Mouse (Mus musculus) neural tube, embryonic 11.5 days (tissue): ENCODE results near the gene Lpgat1. TPM values are rescaled to one million over a fixed set of nuclear protein-coding genes. Genes with fewer than 3 reads are reported as not detected.

Experiments used
- ATAC-seq: fragments of 200-750 bp; cut with Nextera tagmentation; 2 replicates; pipeline ENCODE4 v1.8.0; 2017; ENCODE audit warnings: moderate number of reproducible peaks, mild to moderate bottlenecking, moderate TSS enrichment, moderate library complexity; ENCODE audit not compliant: insufficient read depth, low FRiP score, low TSS enrichment
- DNase-seq: peaks from one replicate; pipeline ENCODE4 v3.0.0-alpha.2; 2015; ENCODE audit warnings: low spot score
- H3K27ac ChIP-seq: fragments of 300-500 bp; sonication (generic); 2 replicates; pipeline ENCODE4 v1.5.1; 2014; ENCODE audit warnings: low read depth, mild to moderate bottlenecking, low read length
- H3K27me3 ChIP-seq: fragments of 300-500 bp; sonication (generic); 2 replicates; pipeline ENCODE4 v1.6.1; 2014; ENCODE audit warnings: mild to moderate bottlenecking, low read length, mixed read lengths; ENCODE audit not compliant: control insufficient read depth, insufficient read depth
- H3K36me3 ChIP-seq: fragments of 300-500 bp; sonication (generic); 2 replicates; pipeline ENCODE4 v1.6.1; 2014; ENCODE audit warnings: mild to moderate bottlenecking, low read length, moderate library complexity, mixed read lengths; ENCODE audit not compliant: control insufficient read depth, insufficient read depth
- H3K4me1 ChIP-seq: fragments of 300-500 bp; sonication (generic); 2 replicates; pipeline ENCODE4 v1.6.1; 2014; ENCODE audit warnings: low read length, mixed read lengths; ENCODE audit not compliant: control insufficient read depth, insufficient read depth
- H3K4me2 ChIP-seq: fragments of 300-500 bp; sonication (generic); 2 replicates; pipeline ENCODE4 v1.6.1; 2014; ENCODE audit warnings: low read depth, mild to moderate bottlenecking, moderate library complexity
- H3K4me3 ChIP-seq: fragments of 300-500 bp; sonication (generic); 2 replicates; pipeline ENCODE4 v1.5.1; 2014; ENCODE audit warnings: low read depth, low read length
- H3K9ac ChIP-seq: fragments of 300-500 bp; sonication (generic); 2 replicates; pipeline ENCODE4 v1.6.1; 2014; ENCODE audit warnings: mild to moderate bottlenecking, low read length
- H3K9me3 ChIP-seq: fragments of 300-500 bp; sonication (generic); 2 replicates; pipeline ENCODE4 v1.6.1; 2016; ENCODE audit warnings: low read length; ENCODE audit not compliant: control insufficient read depth
- WGBS: fragments of 180-500 bp; shearing (Covaris S2); extraction: QIAGEN DNeasy Blood & Tissue Kit; methylation state at CpG from one replicate; pipeline ENCODE4 v1.1.7; 2014; 5-methylcytosine and 5-hydroxymethylcytosine counted together
- polyA plus RNA-seq: library from polyadenylated mRNA; unstranded; fragments of >200 nt; fragmentation: Nextera tagmentation; extraction: Ambion mirVana; gene quantifications from 2 replicates; pipeline ENCODE4 v1.2.1, GENCODE M21; 2014

Gene Lpgat1
- polyA plus RNA-seq, 1 experiment from 2014 or later = 40.0 TPM

DNA sequence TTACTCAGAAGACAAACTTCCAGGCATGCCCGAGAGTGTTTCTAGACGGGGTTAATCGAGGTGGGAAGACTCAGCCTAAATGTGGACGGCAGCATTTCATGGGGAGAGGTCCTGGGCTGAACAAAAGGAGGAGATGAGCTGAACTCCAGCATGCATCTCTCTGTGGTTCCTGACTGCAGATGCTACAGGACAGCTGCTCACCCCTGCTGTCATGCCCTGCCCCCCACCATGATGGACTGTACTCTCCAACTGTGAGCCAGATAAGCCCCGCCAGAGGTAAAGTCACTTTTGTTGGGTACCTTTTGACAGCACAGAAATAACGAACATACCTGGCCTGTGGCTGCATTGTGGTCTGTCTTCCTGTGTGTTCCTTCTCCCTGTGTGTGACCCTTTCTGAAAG is 88.2 kb downstream of the Lpgat1 start:
- Histone ChIP-seq H3K4me2 (no peak overlapping the region), H3K9ac (no peak overlapping the region), H3K4me3 (no peak overlapping the region), H3K27ac (no peak overlapping the region), H3K9me3 (no peaks in the 10 kb centered on the region), H3K36me3 (no peaks in the 10 kb centered on the region), H3K4me1 (no peaks in the 10 kb centered on the region), H3K27me3 (no peaks in the 10 kb centered on the region)
- DNase-seq (no peak), ATAC-seq (no peak)
- 78% methylated on average over 6 of the region's 6 CpGs for WGBS

DNA sequence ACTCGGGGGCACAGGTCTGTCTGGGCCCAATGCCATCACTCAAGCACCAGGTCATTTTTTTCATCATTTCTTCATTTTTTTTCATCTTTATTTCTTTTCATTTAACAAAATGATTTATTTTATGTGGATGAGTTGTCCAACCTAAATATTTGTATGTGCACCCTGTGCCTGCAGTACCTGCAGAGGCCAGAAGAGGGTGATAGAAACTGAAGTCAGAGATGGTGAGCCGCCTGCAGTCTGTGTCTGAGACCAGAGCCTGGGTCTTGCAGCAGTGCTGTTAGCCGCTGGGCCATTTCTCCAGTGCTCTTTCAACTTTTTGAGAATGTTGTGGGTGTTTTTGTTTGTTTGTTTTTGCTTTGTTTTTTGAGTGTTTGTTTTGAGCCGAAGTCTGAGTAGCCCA is 89.1 kb downstream of the Lpgat1 start:
- no peak overlapping the region for H3K27ac ChIP-seq
- H3K36me3 ChIP-seq = no peaks in the 10 kb centered on the region
- H3K4me2 ChIP-seq = no peak overlapping the region
- no peak overlapping the region for H3K9ac ChIP-seq
- H3K9me3 ChIP-seq = no peaks in the 10 kb centered on the region
- no peaks in the 10 kb centered on the region for H3K4me1 ChIP-seq
- H3K27me3 ChIP-seq = no peaks in the 10 kb centered on the region
- 97% methylated on average over 4 of the region's 4 CpGs for WGBS
- no peak overlapping the region for H3K4me3 ChIP-seq
- ATAC-seq = no peak
- no peak for DNase-seq

GRCm38 (mm10) chr1:191807979-191808378 is 90.3 kb downstream of the Lpgat1 start:
- Histone ChIP-seq H3K4me1 (no peaks in the 10 kb centered on the region), H3K36me3 (no peaks in the 10 kb centered on the region), H3K27me3 (no peaks in the 10 kb centered on the region), H3K4me3 (no peak overlapping the region), H3K27ac (no peak overlapping the region), H3K9me3 (no peaks in the 10 kb centered on the region), H3K9ac (no peak overlapping the region), H3K4me2 (no peak overlapping the region)
- 91% methylated on average over 7 of the region's 7 CpGs for WGBS
- DNase-seq (no peak), ATAC-seq (no peak)

GRCm38 (mm10) chr1:191808688-191809223 is 91.1 kb downstream of the Lpgat1 start:
- DNase-seq = no peak
- no peaks in the 10 kb centered on the region for H3K4me1 ChIP-seq
- WGBS = 91% methylated on average over 12 of the region's 12 CpGs
- H3K4me3 ChIP-seq = no peak overlapping the region
- H3K36me3 ChIP-seq = no peaks in the 10 kb centered on the region
- H3K9ac ChIP-seq = no peak overlapping the region
- ATAC-seq = no peak
- H3K27ac ChIP-seq = no peak overlapping the region
- H3K4me2 ChIP-seq = no peak overlapping the region
- H3K9me3 ChIP-seq = no peaks in the 10 kb centered on the region
- no peaks in the 10 kb centered on the region for H3K27me3 ChIP-seq

GRCm38 (mm10) chr1:191811774-191812173 is 94.1 kb downstream of the Lpgat1 start:
- Histone ChIP-seq H3K9ac (no peak overlapping the region), H3K27ac (no peak overlapping the region), H3K27me3 (no peaks in the 10 kb centered on the region), H3K9me3 (no peaks in the 10 kb centered on the region), H3K4me1 (no peaks in the 10 kb centered on the region), H3K4me2 (no peak overlapping the region), H3K36me3 (no peaks in the 10 kb centered on the region), H3K4me3 (no peak overlapping the region)
- 88% methylated on average over 12 of the region's 12 CpGs for whole genome bisulfite sequencing
- ATAC-seq (no peak), DNase-seq (no peak)

GRCm38 (mm10) chr1:191812949-191813691 is 95.5 kb downstream of the Lpgat1 start:
- DNase-seq (no peak), ATAC-seq (no peak)
- no peak overlapping the region for H3K9ac ChIP-seq
- no peaks in the 10 kb centered on the region for H3K36me3 ChIP-seq
- no peak overlapping the region for H3K4me2 ChIP-seq
- H3K27ac ChIP-seq = no peak overlapping the region
- H3K4me3 ChIP-seq = no peak overlapping the region
- WGBS = 87% methylated on average over 13 of the region's 13 CpGs
- no peaks in the 10 kb centered on the region for H3K9me3 ChIP-seq
- no peaks in the 10 kb centered on the region for H3K4me1 ChIP-seq
- H3K27me3 ChIP-seq = no peaks in the 10 kb centered on the region

DNA sequence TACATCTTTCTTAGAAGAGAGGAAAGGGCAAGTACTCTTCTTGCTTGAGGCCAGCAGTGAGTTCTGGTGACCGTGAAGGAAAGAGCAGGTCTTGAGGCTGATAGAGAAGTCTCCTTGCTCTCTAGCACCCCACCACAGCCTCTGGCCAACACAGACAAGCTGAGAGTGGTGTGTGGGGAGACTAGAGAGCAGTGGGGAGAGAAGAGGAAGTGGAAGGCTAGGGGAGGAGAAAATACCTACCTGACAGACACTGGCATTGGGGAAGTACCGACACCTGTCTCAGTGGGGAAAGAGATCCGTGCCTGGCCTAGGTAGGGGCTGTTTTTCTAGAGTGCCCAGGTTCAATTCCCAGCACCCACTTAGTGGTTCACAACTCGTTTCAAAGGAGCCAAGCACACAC is 96.6 kb downstream of the Lpgat1 start:
- DNase-seq = no peak
- WGBS = 84% methylated on average over 4 of the region's 4 CpGs
- Histone ChIP-seq H3K9me3 (no peaks in the 10 kb centered on the region), H3K4me2 (no peak overlapping the region), H3K4me3 (no peak overlapping the region), H3K4me1 (no peaks in the 10 kb centered on the region), H3K27ac (no peak overlapping the region), H3K36me3 (no peaks in the 10 kb centered on the region), H3K27me3 (no peaks in the 10 kb centered on the region), H3K9ac (no peak overlapping the region)
- no peak for ATAC-seq

GRCm38 (mm10) chr1:191814935-191815334 is 97.3 kb downstream of the Lpgat1 start:
- Histone ChIP-seq H3K27ac (no peak overlapping the region), H3K9me3 (no peaks in the 10 kb centered on the region), H3K4me3 (no peak overlapping the region), H3K36me3 (no peaks in the 10 kb centered on the region), H3K4me1 (no peaks in the 10 kb centered on the region), H3K27me3 (no peaks in the 10 kb centered on the region), H3K9ac (no peak overlapping the region), H3K4me2 (no peak overlapping the region)
- 49% methylated on average over 5 of the region's 5 CpGs for WGBS
- DNase-seq = no peak
- ATAC-seq = no peak

DNA sequence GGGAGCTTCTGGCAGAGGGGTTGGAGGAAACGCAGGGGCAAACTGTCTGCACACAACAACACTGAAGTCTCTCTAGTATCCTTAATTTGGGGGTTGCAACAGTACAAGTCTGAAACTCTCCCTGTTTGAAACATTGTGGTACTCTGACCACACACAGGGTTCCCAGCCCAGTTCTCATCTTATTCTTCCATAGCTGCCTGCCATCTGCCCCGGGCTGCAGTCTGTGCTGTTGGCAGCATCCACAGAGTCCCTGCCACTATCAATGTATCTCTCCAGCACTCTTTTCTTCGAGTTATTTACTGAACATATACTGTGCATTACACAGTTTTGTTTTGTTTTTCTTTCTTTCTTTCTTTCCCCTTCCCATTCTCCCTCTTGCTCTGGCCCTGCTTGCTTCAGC is 99.0 kb downstream of the Lpgat1 start:
- peaks cover 4% of the 10 kb centered on the region; the same call in 1 of the 2 replicates for H3K4me1 ChIP-seq
- WGBS = 76% methylated on average over 3 of the region's 3 CpGs
- H3K9me3 ChIP-seq = no peaks in the 10 kb centered on the region
- ATAC-seq = no peak
- H3K27ac ChIP-seq = no peak overlapping the region
- H3K27me3 ChIP-seq = no peaks in the 10 kb centered on the region
- H3K4me2 ChIP-seq = no peak overlapping the region
- H3K9ac ChIP-seq = no peak overlapping the region
- no peaks in the 10 kb centered on the region for H3K36me3 ChIP-seq
- H3K4me3 ChIP-seq = no peak overlapping the region
- no peak for DNase-seq
